Mouse (Mus musculus) kidney, adult 2 months (tissue): ENCODE results near the gene Cog1. TPM values are rescaled to one million over a fixed set of nuclear protein-coding genes. Genes with fewer than 3 reads are reported as not detected.

Source experiments
- DNase-seq: peaks from one replicate; pipeline ENCODE4 v3.0.0; 2021
- H3K27ac ChIP-seq: fragments of 200-500 bp; 2 replicates; pipeline ENCODE4 v1.5.1; 2012; ENCODE audit warnings: low read depth, low read length, control low read depth, inconsistent platforms; ENCODE audit not compliant: insufficient read depth
- H3K27me3 ChIP-seq: fragments of 200-500 bp; replicated peaks from 2 replicates; pipeline ENCODE4 v1.6.1; 2012; ENCODE audit warnings: mild to moderate bottlenecking, moderate library complexity, low read length, inconsistent platforms; ENCODE audit not compliant: control insufficient read depth, insufficient read depth
- H3K36me3 ChIP-seq: fragments of 200-500 bp; 2 replicates; pipeline ENCODE4 v1.6.1; 2012; ENCODE audit warnings: mild to moderate bottlenecking, moderate library complexity, low read length, inconsistent platforms; ENCODE audit not compliant: control insufficient read depth, insufficient read depth
- H3K4me1 ChIP-seq: fragments of 200-500 bp; 2 replicates; pipeline ENCODE4 v1.6.1; 2011; ENCODE audit warnings: low read length; ENCODE audit not compliant: control insufficient read depth, insufficient read depth
- H3K4me3 ChIP-seq: fragments of 200-500 bp; 2 replicates; pipeline ENCODE4 v1.5.1; 2011; ENCODE audit warnings: mild to moderate bottlenecking, low read depth, low read length, control low read depth; ENCODE audit not compliant: insufficient read depth
- CTCF ChIP-seq: fragments of 200-500 bp; conservative IDR thresholded peaks from 2 replicates; pipeline ENCODE4 v1.5.1; 2011; ENCODE audit warnings: low read depth, mild to moderate bottlenecking, control low read depth, low read length, moderate library complexity, mixed read lengths; ENCODE audit not compliant: insufficient read depth, insufficient read length
- POLR2A ChIP-seq: fragments of 200-500 bp; IDR thresholded peaks from one replicate; pipeline ENCODE4 v1.6.1; 2011; ENCODE audit warnings: low read depth, low read length, control low read depth
- WGBS: fragments of 180-500 bp; shearing (Covaris S2); methylation state at CpG from one replicate; pipeline ENCODE4 v1.1.7; 2018; 5-methylcytosine and 5-hydroxymethylcytosine counted together
- polyA plus RNA-seq: library from polyadenylated mRNA; depleted of rRNA; stranded (reverse); fragments of >200 nt; gene quantifications from 2 replicates; pipeline ENCODE4 v1.2.3, GENCODE M21; 2012

Cog1 gene
- polyA plus RNA-seq, 1 experiment, result 32.8 TPM

- Histone ChIP-seq H3K4me3 (no peak overlapping the region), H3K27me3 (no peaks in the 10 kb centered on the region), H3K36me3 (peaks cover 2% of the 10 kb centered on the region; the same call in 1 of the 2 replicates), H3K4me1 (peaks cover 22% of the 10 kb centered on the region; the same call in 1 of the 2 replicates), H3K27ac (0 out of 2 replicates have a peak overlapping the region, but pooled peaks have one; percentile 33)
- WGBS, result 58% methylated on average over 2 of the region's 2 CpGs
- DNase-seq, result no peak
- TF ChIP-seq CTCF (no peak), POLR2A (no peak)
Measured at GRCm38 (mm10) chr11:113680954-113681353, 32.0 kb downstream of the Cog1 start.

GRCm38 (mm10) chr11:113681979-113682378 is 33.0 kb downstream of the Cog1 start:
- Histone ChIP-seq H3K27ac (no peak overlapping the region), H3K36me3 (peaks cover under 1% of the 10 kb centered on the region; the same call in 1 of the 2 replicates), H3K4me3 (no peak overlapping the region), H3K27me3 (no peaks in the 10 kb centered on the region), H3K4me1 (peaks cover 19% of the 10 kb centered on the region; the same call in 1 of the 2 replicates)
- no peak for DNase-seq
- no peak for TF ChIP-seq CTCF
- no peak for TF ChIP-seq POLR2A

DNA sequence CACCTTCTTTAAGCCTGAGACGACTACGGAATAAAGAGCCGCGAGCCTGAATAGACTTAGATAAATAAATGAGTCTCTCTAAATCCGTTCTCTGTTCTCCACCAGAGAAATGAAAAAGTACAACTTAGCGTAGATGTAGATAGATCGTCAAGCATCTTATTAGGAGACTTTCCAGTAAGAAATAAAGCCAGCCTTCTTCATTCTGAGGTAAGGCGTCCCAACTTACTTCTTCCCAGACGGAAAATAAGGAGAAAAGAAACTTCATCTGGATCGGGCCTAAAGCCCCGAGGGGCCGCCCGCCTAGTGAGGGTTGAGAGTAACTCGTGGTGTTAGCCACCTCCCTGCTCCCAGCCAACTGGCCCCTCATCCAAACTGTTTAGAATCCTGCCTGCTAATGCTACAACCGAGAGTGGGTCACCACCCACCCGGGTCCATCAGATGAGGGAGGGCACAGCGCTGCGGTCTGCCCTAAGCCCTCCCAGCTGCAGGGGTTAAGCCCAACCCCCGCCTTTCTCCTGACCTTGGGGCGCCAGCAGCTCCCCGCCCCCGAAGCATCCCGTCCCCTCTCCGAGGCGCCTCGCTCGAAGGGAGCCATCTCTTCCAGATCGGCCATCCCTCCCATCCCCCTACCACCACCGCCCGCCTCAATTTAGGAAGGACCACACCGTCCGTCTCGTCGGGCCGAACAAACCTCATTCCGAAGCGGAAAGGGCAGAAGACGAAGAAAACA is 34.1 kb downstream of the Cog1 start:
- Histone ChIP-seq H3K36me3 (no peaks in the 10 kb centered on the region), H3K4me3 (peak overlapping the region; percentile 82), H3K27me3 (no peaks in the 10 kb centered on the region), H3K4me1 (peaks cover 16% of the 10 kb centered on the region; the same call in 1 of the 2 replicates), H3K27ac (peak overlapping the region; percentile 78)
- DNase-seq, result peak; percentile 47
- 2% methylated on average over 38 of the region's 38 CpGs for WGBS
- TF ChIP-seq CTCF, result no peak

- Histone ChIP-seq H3K27me3 (no peaks in the 10 kb centered on the region), H3K4me1 (peaks cover 16% of the 10 kb centered on the region; the same call in 1 of the 2 replicates), H3K27ac (peak overlapping the region; percentile 78), H3K36me3 (no peaks in the 10 kb centered on the region), H3K4me3 (peak overlapping the region; percentile 82)
- DNase-seq, result no peak
- TF ChIP-seq POLR2A, result no peak
- WGBS, result under 1% methylated on average over 35 of the region's 38 CpGs
Measured at GRCm38 (mm10) chr11:113683627-113683956, 34.6 kb downstream of the Cog1 start.

- peak; percentile 97 for DNase-seq
- under 1% methylated on average over 73 of the region's 73 CpGs for WGBS
- TF ChIP-seq POLR2A (peak; percentile 56), CTCF (no peak)
Measured at GRCm38 (mm10) chr11:113683957-113684706, 35.2 kb downstream of the Cog1 start, which contains the start of the genes Fam104a and D11Wsu47e. Fam104a (minus strand) TSS chr11:113684155. D11Wsu47e (plus strand) TSS chr11:113684412.

DNA sequence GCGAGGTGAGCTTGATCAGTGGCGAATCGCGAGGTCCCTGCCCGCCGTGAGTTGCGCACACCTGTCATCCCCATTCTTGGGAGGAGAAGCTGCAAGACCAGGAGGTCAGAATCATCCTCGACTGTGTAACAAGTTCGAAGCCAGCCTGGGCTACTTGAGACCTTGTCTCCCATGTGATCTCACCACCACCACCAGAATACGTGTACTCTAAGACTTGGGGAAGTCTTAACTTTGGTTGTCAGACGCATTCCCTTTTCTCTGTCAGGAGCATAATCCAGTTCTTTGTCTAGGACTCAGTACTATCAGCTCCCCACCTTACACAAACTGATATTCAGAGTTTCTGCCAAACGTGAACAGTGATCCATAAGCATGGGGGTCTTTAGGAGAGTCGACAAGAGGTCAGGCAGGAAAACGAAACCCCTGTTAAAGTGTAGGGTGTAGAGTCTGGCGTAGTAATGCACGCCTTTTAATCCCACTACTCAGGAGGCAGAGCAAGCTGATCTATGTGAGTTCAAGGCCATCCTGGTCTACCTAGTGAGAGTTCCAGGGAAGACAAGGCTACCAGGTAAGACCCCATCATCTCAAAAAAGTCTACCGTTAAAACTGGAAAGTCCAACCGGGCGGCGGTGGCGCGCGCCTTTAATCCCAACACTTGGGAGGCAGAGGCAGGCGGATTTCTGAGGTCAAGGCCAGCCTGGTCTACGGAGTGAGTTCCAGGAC is 35.9 kb downstream of the Cog1 start:
- Histone ChIP-seq H3K4me1 (peaks cover 16% of the 10 kb centered on the region; the same call in 1 of the 2 replicates), H3K36me3 (no peaks in the 10 kb centered on the region), H3K4me3 (peak overlapping the region; percentile 82), H3K27ac (0 out of 2 replicates have a peak overlapping the region, but pooled peaks have one; percentile 2), H3K27me3 (no peaks in the 10 kb centered on the region)
- TF ChIP-seq CTCF (no peak), POLR2A (no peak)
- WGBS, result 40% methylated on average over 25 of the region's 25 CpGs
- DNase-seq, result no peak

More at GRCm38 (mm10) chr11:113683957-113684706, 35.2 kb downstream of the Cog1 start, which contains the start of the genes Fam104a and D11Wsu47e:
- Histone ChIP-seq H3K27me3 (no peaks in the 10 kb centered on the region), H3K4me3 (peak within 1 kb of the TSS; percentile 82), H3K36me3 (no peaks in the 10 kb centered on the region), H3K27ac (peak within 1 kb of the TSS; percentile 87), H3K4me1 (peaks cover 16% of the 10 kb centered on the region; the same call in 1 of the 2 replicates)
